Mouse (Mus musculus): ENCODE measurements at regions not wholly inside any gene's neighbourhood (a gene's known extent, or its start where the extent isn't known, plus 50 kb on each side); places are given as distances from the start of the nearest gene placed in this dataset.

DNA sequence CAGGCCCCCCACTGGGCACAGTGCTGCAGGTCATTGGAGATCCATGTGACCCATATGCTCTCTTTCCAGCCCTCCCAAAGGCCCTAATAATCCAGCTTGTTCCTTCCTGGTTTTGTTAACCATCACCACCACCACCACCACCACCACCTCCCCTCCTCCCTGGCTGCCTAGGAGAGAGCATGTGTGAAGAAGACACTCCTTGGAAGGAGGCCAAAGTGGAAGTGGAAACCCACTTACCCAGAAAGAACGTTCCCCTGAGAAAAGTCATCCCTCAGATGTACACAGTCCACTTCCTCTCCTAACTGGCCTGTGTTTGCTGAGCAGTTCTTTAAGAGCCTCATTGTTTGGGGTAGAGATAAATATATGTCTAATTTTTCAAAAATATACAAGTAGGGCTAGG is 62.9 kb upstream of the Hand1 start:
- Histone ChIP-seq H3K4me1 (ENCODE audit: control insufficient read depth, insufficient read depth, low read length) (no peaks in the 10 kb centered on the region), H3K27ac (replicated peaks; ENCODE audit: insufficient read depth, low read depth, low read length) (no peak overlapping the region), H3K4me3 (ENCODE audit: insufficient read depth, low read depth, low read length) (no peak overlapping the region), H3K9ac (ENCODE audit: low read depth, low read length) (no peak overlapping the region), H3K27me3 (ENCODE audit: control insufficient read depth, insufficient read depth, low read length) (no peaks in the 10 kb centered on the region), H3K79me2 (ENCODE audit: control insufficient read depth, insufficient read depth, low read length) (no peaks in the 10 kb centered on the region), H3K36me3 (ENCODE audit: control insufficient read depth, insufficient read depth, low read length) (no peaks in the 10 kb centered on the region)
- TF ChIP-seq CTCF (IDR thresholded peaks at IDR 0.05; ENCODE audit: low read depth, low read length) (no peak), POLR2A (IDR thresholded peaks at IDR 0.05; ENCODE audit: extremely low read depth, insufficient read depth, low read length) (no peak)
- no peak for DNase-seq (ENCODE audit: extremely low read depth, low read depth, low spot score)
- WGBS, result 50% methylated on average over 1 of the region's 1 CpGs

DNA sequence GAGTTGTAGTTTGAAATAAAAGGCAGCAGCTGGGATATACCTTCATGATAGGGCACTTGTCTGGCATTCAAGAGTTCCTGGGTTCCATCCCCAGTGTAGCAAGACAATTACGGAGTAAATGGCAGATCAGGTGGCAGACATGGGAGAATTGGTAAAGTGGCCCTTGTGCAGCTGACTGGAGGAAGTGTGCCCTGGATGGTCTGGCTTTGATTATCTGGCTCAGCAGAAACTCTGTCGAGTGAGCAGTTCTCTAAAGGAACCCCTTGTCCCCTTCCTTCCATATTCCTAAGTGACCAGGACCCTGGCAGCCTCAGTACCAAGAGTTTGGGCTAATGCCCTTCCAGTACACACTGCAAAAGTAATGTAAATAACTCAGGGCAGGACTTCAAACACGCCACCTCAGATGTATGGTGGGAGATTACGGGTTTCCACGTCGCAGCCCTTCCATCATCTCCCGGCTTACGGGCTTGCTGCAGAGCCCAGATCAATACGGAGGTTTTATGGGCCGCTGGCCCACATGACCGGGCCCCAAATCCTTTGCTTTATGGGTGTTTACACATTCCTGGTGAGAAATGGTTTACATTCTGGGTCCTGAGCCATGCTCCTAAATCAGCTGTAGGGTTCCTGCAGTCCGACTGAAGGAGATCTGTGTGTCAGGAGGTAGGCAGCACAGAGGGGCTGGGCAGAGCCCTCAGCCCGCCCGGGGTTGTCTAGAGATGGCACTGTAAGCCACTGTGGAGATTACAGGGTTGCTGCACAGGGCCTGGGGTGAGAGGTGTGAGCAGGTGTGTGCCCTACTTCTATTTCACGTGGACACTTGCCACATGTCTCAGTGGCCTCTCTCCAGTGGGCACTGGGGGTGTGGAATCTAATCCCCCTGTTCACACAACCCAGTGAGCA is 50.4 kb upstream of the Hand1 start:
- Histone ChIP-seq H3K79me2 (ENCODE audit: control insufficient read depth, insufficient read depth, low read length) (no peaks in the 10 kb centered on the region), H3K9ac (ENCODE audit: low read depth, low read length) (no peak overlapping the region), H3K36me3 (ENCODE audit: control insufficient read depth, insufficient read depth, low read length) (no peaks in the 10 kb centered on the region), H3K27ac (replicated peaks; ENCODE audit: insufficient read depth, low read depth, low read length) (no peak overlapping the region), H3K4me3 (ENCODE audit: insufficient read depth, low read depth, low read length) (no peak overlapping the region), H3K4me1 (ENCODE audit: control insufficient read depth, insufficient read depth, low read length) (no peaks in the 10 kb centered on the region), H3K27me3 (ENCODE audit: control insufficient read depth, insufficient read depth, low read length) (no peaks in the 10 kb centered on the region)
- DNase-seq (ENCODE audit: extremely low read depth, low read depth, low spot score), result no peak
- no peak for TF ChIP-seq POLR2A (IDR thresholded peaks at IDR 0.05; ENCODE audit: extremely low read depth, insufficient read depth, low read length)
- TF ChIP-seq CTCF (IDR thresholded peaks at IDR 0.05; ENCODE audit: low read depth, low read length), result no peak
- WGBS, result 50% methylated on average over 15 of the region's 15 CpGs

Measured in liver, adult 2 months (tissue).